ENCODE assay signal across 17 mouse cellular contexts in genomic region chr1:22508735-22509615, GRCm38 (mm10).
DNase-seq lines count a peak whose midpoint lies in the region; ATAC-seq and TF ChIP-seq lines count a peak whose summit lies in the region.
"Had no signal": no experiment of that assay in that cellular context is flagged by ENCODE, and none has a peak within 500 bp of the region (broad histone marks: within the 10 kb centered on the region; RNA-seq: fewer than 3 reads in every experiment).

No protein-coding gene starts in this region.

- no peaks in the 10 kb centered on the region for H3K9me3 ChIP-seq in midbrain, embryonic 12.5 days
- no peaks in the 10 kb centered on the region for H3K9me3 ChIP-seq in midbrain, embryonic 11.5 days (ENCODE audit: control insufficient read depth, low read length)
- no peaks in the 10 kb centered on the region for H3K9me3 ChIP-seq in hindbrain, embryonic 13.5 days
- H3K9me3 ChIP-seq in neural tube, embryonic 14.5 days (ENCODE audit: control insufficient read depth, low read length), result no peaks in the 10 kb centered on the region
- H3K9me3 ChIP-seq in heart, embryonic 12.5 days (replicated peaks), result no peaks in the 10 kb centered on the region
- H3K9me3 ChIP-seq: embryonic facial prominence, embryonic 13.5 days; heart, embryonic 13.5 days; lung, embryonic 15.5 days had no signal

- H3K36me3 ChIP-seq in midbrain, embryonic 12.5 days, result no peaks in the 10 kb centered on the region
- H3K36me3 ChIP-seq in midbrain, embryonic 11.5 days (ENCODE audit: control insufficient read depth, insufficient read depth, low read length), result no peaks in the 10 kb centered on the region
- no peaks in the 10 kb centered on the region for H3K36me3 ChIP-seq in hindbrain, embryonic 13.5 days
- no peaks in the 10 kb centered on the region for H3K36me3 ChIP-seq in neural tube, embryonic 14.5 days (ENCODE audit: control insufficient read depth, insufficient read depth, low read length)
- H3K36me3 ChIP-seq in heart, embryonic 12.5 days, result no peaks in the 10 kb centered on the region
- H3K36me3 ChIP-seq: embryonic facial prominence, embryonic 13.5 days; heart, embryonic 13.5 days; lung, embryonic 15.5 days had no signal

- no peak for TF ChIP-seq POLR2A in lung, adult 2 months (IDR thresholded peaks at IDR 0.05; ENCODE audit: borderline replicate concordance, extremely low read depth, low read depth, low read length)

- WGBS in midbrain, embryonic 12.5 days, result 64% methylated on average over 11 of the region's 11 CpGs
- 66% methylated on average over 11 of the region's 11 CpGs for whole genome bisulfite sequencing in midbrain, embryonic 11.5 days
- 55% methylated on average over 11 of the region's 11 CpGs for WGBS in hindbrain, embryonic 13.5 days
- WGBS in neural tube, embryonic 14.5 days, result 48% methylated on average over 11 of the region's 11 CpGs
- WGBS in lung, adult 2 months, result 67% methylated on average over 11 of the region's 11 CpGs
- WGBS in heart, embryonic 12.5 days, result 64% methylated on average over 11 of the region's 11 CpGs

- peaks cover 5% of the 10 kb centered on the region; the same call in 1 of the 2 replicates for H3K4me1 ChIP-seq in midbrain, embryonic 12.5 days
- no peaks in the 10 kb centered on the region for H3K4me1 ChIP-seq in midbrain, embryonic 11.5 days (ENCODE audit: control insufficient read depth, insufficient read depth, low read length)
- peaks cover 18% of the 10 kb centered on the region for H3K4me1 ChIP-seq in hindbrain, embryonic 13.5 days (replicated peaks)
- 0 out of 2 replicates have a peak, but pooled peaks cover 4% of the 10 kb centered on the region for H3K4me1 ChIP-seq in neural tube, embryonic 14.5 days (ENCODE audit: control insufficient read depth, insufficient read depth, low read length)
- no peaks in the 10 kb centered on the region for H3K4me1 ChIP-seq in lung, adult 2 months (ENCODE audit: control insufficient read depth, insufficient read depth, low read length)
- no peaks in the 10 kb centered on the region for H3K4me1 ChIP-seq in heart, embryonic 12.5 days (replicated peaks)
- H3K4me1 ChIP-seq: embryonic facial prominence, embryonic 13.5 days; heart, embryonic 13.5 days; lung, embryonic 15.5 days had no signal

- H3K27ac ChIP-seq in midbrain, embryonic 12.5 days (replicated peaks), result no peak overlapping the region
- H3K27ac ChIP-seq in midbrain, embryonic 11.5 days (ENCODE audit: low read depth, low read length), result no peak overlapping the region
- H3K27ac ChIP-seq in hindbrain, embryonic 13.5 days, result peak overlapping the region; percentile 63
- no peak overlapping the region for H3K27ac ChIP-seq in neural tube, embryonic 14.5 days (ENCODE audit: low read depth, low read length)
- no peak overlapping the region for H3K27ac ChIP-seq in heart, embryonic 12.5 days (ENCODE audit: poor library complexity, severe bottlenecking)
- H3K27ac ChIP-seq: embryonic facial prominence, embryonic 13.5 days; heart, embryonic 13.5 days; lung, embryonic 15.5 days had no signal

- no peak overlapping the region for H3K4me3 ChIP-seq in midbrain, embryonic 12.5 days
- no peak overlapping the region for H3K4me3 ChIP-seq in midbrain, embryonic 11.5 days (ENCODE audit: low read depth, low read length)
- H3K4me3 ChIP-seq in hindbrain, embryonic 13.5 days, result no peak overlapping the region
- no peak overlapping the region for H3K4me3 ChIP-seq in neural tube, embryonic 14.5 days (ENCODE audit: low read depth, low read length)
- H3K4me3 ChIP-seq in lung, adult 2 months (replicated peaks; ENCODE audit: extremely low read depth, low read depth, low read length), result no peak overlapping the region
- H3K4me3 ChIP-seq in heart, embryonic 12.5 days, result no peak overlapping the region
- H3K4me3 ChIP-seq: embryonic facial prominence, embryonic 13.5 days; heart, embryonic 13.5 days; lung, embryonic 15.5 days; myocyte had no signal

- no peak overlapping the region for H3K4me2 ChIP-seq in midbrain, embryonic 12.5 days (replicated peaks)
- H3K4me2 ChIP-seq in midbrain, embryonic 11.5 days, result no peak overlapping the region
- H3K4me2 ChIP-seq in hindbrain, embryonic 13.5 days, result no peak overlapping the region
- H3K4me2 ChIP-seq in neural tube, embryonic 14.5 days (ENCODE audit: low read depth, low read length), result no peak overlapping the region
- H3K4me2 ChIP-seq in heart, embryonic 12.5 days, result no peak overlapping the region
- H3K4me2 ChIP-seq: embryonic facial prominence, embryonic 13.5 days; heart, embryonic 13.5 days; lung, embryonic 15.5 days had no signal

- TF ChIP-seq CTCF in lung, adult 2 months (IDR thresholded peaks at IDR 0.05; ENCODE audit: insufficient read depth, low read length), result no peak

- no peak overlapping the region for H3K9ac ChIP-seq in midbrain, embryonic 12.5 days (replicated peaks)
- no peak overlapping the region for H3K9ac ChIP-seq in midbrain, embryonic 11.5 days (ENCODE audit: low read length)
- H3K9ac ChIP-seq in hindbrain, embryonic 13.5 days, result no peak overlapping the region
- no peak overlapping the region for H3K9ac ChIP-seq in neural tube, embryonic 14.5 days (replicated peaks; ENCODE audit: low read depth, low read length)
- H3K9ac ChIP-seq in heart, embryonic 12.5 days, result no peak overlapping the region
- H3K9ac ChIP-seq: embryonic facial prominence, embryonic 13.5 days; heart, embryonic 13.5 days; lung, embryonic 15.5 days had no signal

- H3K27me3 ChIP-seq in midbrain, embryonic 12.5 days, result no peaks in the 10 kb centered on the region
- no peaks in the 10 kb centered on the region for H3K27me3 ChIP-seq in midbrain, embryonic 11.5 days (ENCODE audit: control insufficient read depth, insufficient read depth, low read length)
- no peaks in the 10 kb centered on the region for H3K27me3 ChIP-seq in hindbrain, embryonic 13.5 days
- H3K27me3 ChIP-seq in neural tube, embryonic 14.5 days (ENCODE audit: control insufficient read depth, insufficient read depth, low read length), result no peaks in the 10 kb centered on the region
- no peaks in the 10 kb centered on the region for H3K27me3 ChIP-seq in heart, embryonic 12.5 days (replicated peaks)
- H3K27me3 ChIP-seq: embryonic facial prominence, embryonic 13.5 days; heart, embryonic 13.5 days; lung, embryonic 15.5 days had no signal

- peak; percentile 49; the same call in 1 of the 2 replicates for ATAC-seq in midbrain, embryonic 12.5 days (ENCODE audit: low FRiP score, low read depth)
- no peak; the same call in 1 of the 2 replicates for ATAC-seq in midbrain, embryonic 11.5 days (ENCODE audit: low FRiP score)
- peak; percentile 32; the same call in 1 of the 2 replicates for ATAC-seq in hindbrain, embryonic 13.5 days (ENCODE audit: low FRiP score)
- ATAC-seq in neural tube, embryonic 14.5 days (ENCODE audit: low read depth), result peak; percentile 54; the same call in 1 of the 2 replicates
- no peak for ATAC-seq in heart, embryonic 12.5 days (ENCODE audit: insufficient number of reproducible peaks, low FRiP score)
- ATAC-seq: activated CD4-positive, CD25-positive, alpha-beta regulatory T cell, adult 4 months had no signal

- DNase-seq in cerebellum, adult 8-10 months, result peak; percentile 40
- no peak for DNase-seq in cerebellum, postnatal 14 days
- no peak for DNase-seq in midbrain, embryonic 11.5 days (ENCODE audit: low spot score, missing footprints)
- no peak for DNase-seq in lung, adult 2 months
- DNase-seq: gastrocnemius, postnatal 10 days; heart, postnatal 4 days; kidney, adult 18-20 months; kidney, postnatal 14 days had no signal

Comparison
In these comparisons a context has a peak if more than half of its experiments do, and no peak if none do; other contexts are left out.
1. ATAC-seq: peak in midbrain, embryonic 12.5 days (single experiment), hindbrain, embryonic 13.5 days (single experiment) and neural tube, embryonic 14.5 days (single experiment); none in midbrain, embryonic 11.5 days (single experiment) and heart, embryonic 12.5 days (single experiment).